Mouse (Mus musculus) regulatory T cell (primary cell): Measurements from ENCODE around the gene H2-DMa.

Source experiments
- in situ Hi-C: fragments of 300-600 bp; cut with MboI, MseI; formaldehyde crosslinking; loops from one replicate; pipeline ENCODE4 v1.15.1; 2025; ENCODE audit warnings: high pct_unique_total_duplicates

The H2-DMa gene

DNA sequence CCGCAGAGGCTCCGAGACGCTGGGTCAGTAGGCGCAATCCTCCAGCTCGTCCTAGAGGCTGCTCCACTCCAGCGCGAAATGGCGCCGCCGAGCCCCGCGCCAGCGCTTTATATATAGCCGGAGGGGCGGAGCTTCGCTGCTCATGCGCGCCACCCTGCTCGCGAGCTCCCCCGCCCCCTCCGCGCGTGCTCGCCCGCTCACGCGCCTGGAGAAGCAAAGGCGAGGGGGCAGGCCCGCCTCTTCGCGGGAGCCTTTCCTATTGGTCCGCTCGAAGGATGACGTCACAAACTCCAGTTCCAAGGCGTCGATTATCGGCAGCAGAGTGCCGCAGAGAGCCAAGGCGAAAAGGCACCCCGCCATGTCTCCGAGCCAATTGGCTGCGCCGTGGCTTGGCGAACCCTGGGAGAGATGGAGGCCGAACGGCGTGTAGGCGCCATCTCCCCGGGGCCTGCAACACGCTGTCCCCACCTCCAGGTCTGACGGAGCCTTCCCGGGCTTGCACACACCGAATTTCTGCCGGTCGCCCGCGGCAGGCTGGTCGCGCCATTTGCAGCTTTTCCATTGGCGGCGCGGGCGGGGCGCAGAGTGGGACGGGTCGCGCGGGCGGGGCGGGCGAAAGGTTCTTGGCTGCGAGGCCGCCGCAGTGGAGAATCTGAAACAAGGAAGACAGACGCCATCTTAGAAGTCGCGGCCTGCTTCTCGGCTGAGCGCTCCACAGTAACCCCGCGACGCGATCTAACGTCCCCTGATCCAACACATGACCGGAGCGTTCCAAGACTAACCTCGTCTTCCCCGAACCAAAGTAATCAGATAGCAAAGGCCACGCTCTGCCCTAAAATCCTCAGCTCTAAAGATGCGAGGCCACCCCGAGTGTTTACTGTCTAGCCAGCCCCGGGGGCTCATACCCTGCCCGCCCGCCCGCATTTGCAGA, at the start of gene H2-DMa:
TSS of gene H2-DMa (plus strand) at position 293 of the 931 bp plus-strand sequence.
- in situ Hi-C loops, result no loop called here

DNA sequence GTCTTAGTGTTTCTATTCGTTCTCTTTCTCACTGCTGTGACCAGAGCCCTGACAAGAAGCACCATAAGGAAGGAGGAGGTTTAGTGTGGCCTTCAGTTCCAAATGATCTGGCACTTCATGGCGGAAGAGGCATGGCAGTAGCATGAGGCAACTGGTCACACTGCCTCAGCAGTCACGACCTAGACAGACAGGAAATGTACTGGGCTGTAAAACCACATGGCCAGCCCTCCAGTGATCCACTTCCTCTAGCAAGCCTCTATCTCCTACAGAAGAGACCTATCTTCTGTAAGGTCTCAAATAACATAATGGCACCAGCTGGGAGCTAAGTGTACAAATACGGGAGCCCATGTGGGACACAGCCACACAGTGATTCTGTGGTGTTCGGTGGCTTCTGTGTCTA, 47.2 kb upstream of the H2-DMa start:
- in situ Hi-C loops, result no loop called here

DNA sequence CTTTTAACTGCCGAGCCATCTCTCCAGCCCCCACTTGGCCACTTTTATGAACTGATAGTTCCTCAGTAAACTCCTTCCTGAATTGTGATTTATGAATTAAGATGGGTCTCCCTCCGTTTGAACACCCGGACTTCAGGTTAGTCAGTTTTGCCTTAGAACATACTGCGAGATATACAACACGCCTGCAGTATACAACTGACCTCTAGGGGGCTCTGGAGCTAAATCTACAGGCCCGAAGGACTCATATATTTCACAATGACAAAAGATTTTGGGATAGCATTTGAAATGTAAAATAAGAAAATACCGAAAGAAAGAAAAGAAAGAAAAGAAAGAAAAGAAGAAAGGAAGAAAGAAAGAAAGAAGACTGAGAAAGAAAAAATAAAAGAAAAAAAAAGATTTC, 44.1 kb upstream of the H2-DMa start:
- in situ Hi-C loops, result no loop called here

DNA sequence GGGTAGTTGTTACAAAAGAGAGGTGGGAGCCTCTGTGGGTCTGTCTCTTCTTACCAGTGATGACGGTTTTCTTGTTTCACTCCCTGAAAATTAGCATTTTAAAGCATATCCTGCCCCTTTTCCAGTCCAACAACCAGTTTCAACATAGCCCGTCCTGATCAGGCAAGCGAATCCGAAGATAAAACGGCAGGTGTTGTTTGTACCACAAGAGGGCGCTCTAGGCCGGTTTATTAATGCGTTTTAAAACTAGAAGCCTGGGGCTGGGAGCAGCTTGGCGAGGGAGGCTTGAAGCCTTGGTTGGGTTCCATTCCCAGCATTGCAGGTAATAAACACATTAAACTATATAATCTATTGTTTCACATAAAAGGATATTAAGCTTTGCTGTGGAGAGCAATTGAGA, 41.8 kb upstream of the H2-DMa start:
- in situ Hi-C loops, result no loop called here

DNA sequence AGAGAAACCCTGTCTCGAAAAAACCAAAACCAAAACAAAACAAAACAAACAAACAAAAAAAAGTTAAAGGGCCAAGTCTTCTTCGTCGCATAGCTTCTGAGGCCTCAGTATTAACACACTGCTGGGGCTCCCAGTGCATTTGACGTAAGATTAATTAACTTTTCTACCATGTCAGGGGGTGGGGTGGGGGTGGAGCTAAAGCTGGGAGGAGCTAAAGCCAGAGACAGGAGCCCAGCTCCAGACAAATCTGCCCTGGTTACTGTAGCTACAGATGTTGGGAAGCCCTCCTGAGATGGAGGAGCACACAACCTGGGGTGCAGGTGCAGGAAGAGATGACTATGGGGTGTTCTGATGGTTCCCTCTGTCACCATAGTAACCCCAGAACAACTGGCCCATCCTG, 41.2 kb upstream of the H2-DMa start:
- in situ Hi-C loops, result no loop called here

DNA sequence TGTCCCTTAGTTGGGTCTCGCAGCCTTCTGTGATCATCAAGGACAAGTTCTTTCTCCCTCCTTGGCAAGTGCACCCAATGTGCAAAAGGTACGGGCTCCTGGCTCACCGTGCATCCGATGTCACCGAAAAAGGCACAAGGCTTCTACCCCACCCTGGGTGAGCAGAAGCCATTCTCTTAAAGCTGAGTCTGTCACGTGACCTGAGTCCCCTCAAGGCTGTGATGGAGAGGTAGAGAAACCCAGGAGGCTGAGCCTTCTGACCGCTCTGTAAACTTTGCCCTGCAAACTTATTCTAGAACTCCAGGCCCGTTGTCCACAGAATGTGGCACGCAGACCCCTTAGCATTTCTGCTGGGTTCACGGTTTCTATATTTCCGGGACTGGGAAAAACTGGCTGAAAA, 40.3 kb upstream of the H2-DMa start:
- in situ Hi-C loops, result no loop called here

DNA sequence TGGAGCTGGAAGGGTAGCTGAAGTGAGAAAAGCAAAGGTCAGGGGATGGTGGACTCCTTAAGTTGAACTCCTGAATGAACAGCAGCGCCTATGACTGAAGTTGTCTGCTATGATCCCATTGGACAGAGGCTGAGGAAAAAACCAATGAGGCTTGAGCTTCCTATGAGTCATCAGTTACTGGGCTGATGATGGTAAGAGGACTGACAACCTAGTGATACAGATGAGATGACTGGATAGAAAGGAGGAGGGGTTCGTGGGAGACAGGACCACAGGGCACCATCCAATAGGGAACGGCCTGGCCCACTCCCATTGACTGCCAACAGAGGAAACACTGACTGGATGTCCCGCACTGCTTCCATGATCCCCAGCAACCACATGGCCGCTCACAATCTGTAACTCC, 39.7 kb upstream of the H2-DMa start:
- in situ Hi-C loops, result no loop called here

DNA sequence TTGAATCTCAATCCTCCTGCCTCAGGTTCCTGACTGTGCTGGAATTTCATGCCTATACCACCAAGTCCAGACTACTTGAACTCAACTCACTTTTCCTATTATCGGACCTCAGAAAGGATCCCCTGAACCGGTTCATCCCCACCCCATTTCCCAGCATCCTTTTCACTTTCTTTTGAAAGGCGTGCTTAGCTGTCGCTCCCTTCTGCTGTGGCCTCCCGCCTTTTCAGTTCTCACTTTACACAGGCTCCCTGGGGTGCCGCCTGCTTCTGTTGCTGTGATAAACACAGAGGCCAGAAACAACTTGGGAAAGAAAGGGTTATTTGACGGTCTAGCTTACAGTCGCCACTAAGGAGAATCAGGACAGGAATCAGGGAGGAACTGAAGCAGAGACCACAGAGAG, 36.2 kb upstream of the H2-DMa start:
- in situ Hi-C loops, result no loop called here

DNA sequence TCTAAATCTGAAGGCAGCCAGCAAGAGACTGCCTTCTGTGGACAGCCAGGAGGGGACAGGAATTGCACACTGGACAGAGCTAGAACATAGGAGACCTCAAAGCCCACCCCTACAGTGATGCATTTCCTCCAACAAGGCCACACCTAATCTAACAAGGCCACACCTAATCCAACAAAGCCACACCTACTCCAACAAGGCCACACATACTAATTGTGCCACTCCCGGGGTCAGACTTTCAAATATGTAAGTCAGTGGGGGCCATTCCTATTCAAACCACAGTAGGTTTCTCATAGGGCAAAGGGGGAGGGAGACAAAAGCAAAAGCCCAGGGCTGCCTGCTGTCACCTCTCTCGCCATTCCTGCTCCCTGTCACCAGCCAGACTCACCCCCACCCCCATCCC, 32.0 kb upstream of the H2-DMa start:
- in situ Hi-C loops, result no loop called here

DNA sequence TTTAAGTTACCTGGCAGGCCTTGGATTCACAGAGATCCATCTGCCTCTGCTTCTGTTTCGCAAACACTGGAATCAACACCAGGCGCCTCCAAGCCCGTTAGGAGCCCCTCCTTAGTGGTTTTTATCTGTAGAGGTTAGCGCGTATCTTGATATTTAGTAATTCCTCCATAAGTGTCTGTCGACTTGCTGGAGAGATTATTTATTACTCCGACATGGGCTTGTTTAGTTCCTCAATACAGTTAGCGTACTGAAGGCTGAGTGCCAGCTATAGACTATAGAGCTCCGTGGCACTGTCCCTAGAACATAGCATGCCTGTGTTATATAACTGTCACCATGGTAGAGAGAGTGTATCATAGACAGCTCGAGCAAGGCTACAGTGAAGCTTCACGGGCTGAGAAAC, 31.2 kb upstream of the H2-DMa start:
- in situ Hi-C loops, result no loop called here

DNA sequence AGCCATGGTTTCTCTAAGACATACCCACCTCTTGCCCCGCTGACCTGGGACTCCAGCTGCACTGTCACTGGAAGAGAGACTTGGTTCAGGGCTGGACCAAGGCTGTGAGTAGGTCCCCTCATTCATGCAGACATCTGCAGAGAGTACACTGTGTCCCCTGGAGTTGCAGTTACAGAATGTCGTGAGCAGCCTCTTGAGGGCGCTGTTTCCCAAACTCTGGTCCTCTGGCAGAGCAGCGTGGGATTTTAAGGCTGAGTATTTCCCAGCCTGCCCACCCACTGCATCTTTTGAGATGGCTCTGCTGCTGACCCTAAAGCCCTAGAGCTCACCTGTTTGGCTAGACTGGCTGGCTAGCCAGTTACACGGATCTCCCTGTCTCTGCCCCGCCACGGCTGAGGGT, 28.4 kb upstream of the H2-DMa start:
- in situ Hi-C loops, result loop anchor here (5.0 kb wide), 1 partner anchor 76 kb away; no protein-coding TSS in a partner anchor

DNA sequence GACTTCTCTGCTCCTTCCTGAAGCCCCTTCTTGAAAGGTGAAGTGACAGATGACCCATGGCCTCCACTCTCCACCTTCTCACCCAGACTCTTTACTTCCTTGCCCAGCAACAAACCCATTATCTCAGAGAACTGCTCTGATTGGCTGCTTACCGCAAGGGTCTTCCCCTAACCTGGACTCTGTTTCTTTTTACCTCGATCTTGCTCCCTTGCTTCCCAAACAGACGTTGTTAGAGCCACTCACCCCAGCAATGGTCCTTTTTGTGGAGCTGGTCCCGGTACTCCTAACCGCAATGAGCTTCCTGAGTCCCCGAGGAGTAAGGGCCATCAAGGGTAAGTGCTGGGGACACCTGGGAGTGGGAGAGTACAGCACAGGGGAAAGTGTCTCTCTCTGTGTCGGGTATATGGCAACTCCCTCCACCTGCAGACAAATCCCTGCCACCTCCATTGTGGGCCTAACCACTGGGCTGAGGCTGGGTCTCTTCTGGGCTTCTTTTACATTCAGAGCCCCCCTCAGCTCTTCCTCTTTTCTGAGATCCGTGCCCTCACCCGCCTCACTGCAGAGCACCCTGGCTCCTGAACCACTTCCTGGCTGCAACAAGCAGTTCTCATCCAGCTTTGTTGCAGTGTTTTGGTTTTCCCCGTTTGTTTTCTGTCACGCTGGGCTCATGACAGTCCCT, 27.0 kb upstream of the H2-DMa start, which contains the start of gene H2-Oa:
TSS of gene H2-Oa (plus strand) at position 144 of the 679 bp plus-strand sequence.
- in situ Hi-C loops, result loop anchor here (5.0 kb wide), 1 partner anchor 75 kb away; no protein-coding TSS in a partner anchor

DNA sequence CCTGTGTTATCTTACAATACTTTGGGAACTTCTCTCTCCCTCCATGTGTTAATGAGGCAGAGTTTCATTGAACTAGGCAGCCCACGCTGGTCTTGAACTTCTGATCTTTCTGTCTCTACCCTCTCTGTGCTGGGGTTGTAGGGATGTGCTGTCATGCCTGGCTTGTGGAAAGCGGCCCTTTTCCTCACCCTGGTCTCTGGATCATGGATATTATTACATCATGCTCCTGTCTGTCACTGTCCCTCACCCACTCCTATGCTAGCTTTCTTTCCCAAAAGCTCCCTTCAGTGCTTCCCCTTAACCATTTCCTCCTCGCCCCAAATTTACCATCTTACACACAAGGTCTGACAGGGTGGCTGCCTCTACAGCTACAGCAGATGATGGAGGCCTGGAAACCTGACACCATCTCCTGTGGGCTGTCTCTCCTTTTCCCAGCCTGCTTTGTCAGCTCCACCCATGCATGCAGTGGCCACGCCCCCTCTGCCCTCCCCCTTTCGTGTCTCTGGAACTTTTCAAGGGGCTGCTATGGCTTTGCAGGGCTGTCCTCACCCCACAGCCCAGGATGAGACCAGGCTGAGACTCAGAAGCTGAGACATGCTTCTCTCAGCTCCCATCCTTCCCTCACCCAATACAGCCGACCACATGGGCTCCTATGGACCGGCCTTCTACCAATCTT, 26.0 kb upstream of the H2-DMa start:
- in situ Hi-C loops, result loop anchor here (5.0 kb wide), 1 partner anchor 74 kb away; no protein-coding TSS in a partner anchor

DNA sequence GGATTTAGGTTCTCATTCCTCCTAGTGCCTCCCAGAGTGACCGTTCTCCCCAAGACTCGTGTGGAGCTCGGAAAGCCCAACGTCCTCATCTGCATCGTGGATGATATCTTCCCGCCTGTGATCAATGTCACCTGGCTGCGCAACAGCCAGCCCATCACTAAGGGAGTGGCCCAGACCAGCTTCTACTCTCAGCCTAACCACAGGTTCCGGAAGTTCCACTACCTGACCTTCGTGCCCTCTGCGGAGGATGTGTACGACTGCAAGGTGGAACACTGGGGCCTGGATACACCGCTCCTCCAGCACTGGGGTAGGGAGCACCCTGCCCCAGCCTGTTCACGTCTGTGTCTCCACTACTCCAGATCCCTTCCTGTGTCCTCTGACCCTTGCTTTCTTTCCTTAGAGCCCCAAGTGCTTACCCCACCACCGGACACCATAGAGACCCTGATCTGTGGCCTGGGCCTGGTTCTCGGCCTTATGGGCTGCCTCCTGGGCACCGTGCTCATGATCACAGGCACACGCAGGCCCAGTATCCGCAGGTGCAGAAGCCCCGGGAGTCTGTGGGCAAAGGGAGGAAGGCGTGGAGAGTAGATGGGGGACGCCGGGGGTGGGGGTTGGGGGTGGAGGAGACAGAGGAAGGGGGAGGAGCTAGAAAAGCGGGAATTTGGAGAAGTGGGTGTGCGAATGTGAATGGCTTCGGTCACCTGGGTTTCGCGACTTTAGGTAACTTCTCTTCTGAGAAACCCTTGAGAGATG, 24.9 kb upstream of the H2-DMa start:
- in situ Hi-C loops, result loop anchor here (5.0 kb wide), 1 partner anchor 73 kb away; no protein-coding TSS in a partner anchor

DNA sequence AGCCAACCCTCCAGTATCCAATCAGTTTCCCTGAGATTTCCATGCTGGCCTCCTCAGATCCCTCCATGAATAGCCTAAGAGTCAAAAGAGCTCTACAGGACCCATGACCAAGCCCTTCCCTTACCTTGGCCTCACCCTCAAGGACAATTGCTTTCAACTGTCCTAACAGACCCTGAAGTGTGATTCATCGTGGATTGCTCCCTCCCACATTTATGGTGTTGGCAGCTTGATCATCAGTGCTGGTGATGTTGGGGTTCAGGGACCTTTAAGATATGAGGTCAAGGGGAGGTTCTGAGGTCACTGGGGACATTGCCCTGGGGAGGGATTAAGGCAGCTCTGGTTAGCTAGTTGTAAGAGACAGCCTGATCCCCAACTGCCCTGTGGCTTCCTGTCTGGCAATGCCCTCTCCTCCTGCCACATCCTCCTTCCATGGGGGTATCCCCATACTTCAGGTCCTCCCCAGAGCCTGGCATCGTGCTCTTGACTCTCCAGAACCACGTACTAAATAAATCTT, 22.8 kb upstream of the H2-DMa start:
- in situ Hi-C loops, result no loop called here

DNA sequence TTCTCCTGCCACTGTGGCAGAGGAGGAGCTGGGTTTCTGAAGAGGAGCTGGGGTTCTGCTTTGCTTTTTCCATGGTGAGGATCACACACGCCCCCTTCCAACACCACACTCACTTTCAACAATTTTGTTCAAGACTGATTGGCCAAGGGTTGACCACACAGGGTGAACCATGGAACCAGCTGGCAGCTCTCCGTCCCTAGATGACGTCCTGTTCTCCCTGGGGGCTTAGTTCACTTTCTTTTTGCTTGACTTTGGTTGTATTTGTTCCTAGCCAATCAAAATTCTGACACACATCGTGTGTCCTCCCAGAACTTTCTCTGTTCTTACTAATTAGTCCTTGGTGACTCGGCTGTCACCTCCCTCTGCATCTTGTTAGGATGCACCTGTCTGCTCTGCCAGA, 22.1 kb upstream of the H2-DMa start:
- in situ Hi-C loops, result no loop called here

DNA sequence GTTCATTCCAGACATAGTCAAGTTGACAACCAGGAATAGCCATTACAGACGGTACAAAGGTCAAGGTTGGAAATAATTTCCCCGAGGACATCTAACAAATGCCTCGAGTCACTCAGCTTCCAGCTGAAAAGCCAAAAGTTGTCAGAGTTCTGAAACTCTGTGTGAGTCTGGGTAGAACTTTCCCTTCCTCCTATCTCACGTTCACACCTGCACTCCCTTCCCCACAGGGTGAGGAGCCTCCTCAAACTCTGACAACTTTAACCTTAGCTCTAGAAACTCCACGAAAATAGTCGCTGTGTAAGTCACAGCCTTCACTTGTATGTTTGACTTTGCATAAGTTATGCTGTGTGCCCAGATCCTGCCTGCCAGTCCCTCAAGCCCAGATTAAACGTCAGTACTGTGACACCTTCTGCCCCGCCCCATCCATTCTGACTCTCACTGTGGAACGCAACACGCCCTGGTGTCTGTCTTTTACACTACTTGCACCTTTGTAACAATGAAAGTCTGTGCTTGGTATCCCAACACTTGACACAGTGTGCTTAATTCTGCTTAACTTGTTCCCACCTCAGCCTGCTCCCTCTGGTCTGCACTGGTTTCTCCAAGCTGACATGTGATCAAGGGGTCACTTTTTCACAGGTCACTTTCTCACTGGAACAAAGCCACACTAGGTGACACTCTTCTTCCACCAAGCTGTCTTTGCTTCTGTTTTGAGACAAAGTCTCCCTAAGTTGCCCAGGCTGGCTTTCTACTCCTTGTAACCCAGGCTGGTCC, 20.4 kb upstream of the H2-DMa start:
- in situ Hi-C loops, result no loop called here

DNA sequence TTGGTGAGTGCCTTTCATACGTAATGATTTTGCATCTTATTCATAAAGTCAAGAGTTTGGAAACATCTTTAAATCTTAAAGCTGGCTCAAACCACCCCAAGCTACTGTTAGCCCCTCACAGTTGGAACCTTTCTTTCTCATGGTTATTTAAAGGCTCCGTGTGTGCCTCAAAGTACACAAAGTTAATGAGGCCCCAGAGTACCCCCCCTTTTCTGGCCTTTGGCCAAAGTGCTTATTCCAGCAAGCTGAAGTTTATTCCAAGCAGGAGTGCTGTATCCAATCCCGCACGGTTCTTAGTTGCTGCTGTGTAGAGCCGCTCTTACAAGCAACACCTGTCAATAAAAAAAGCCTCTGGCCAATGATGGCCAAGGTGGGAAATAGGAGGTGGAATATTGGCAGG, 19.8 kb upstream of the H2-DMa start:
- in situ Hi-C loops, result no loop called here

DNA sequence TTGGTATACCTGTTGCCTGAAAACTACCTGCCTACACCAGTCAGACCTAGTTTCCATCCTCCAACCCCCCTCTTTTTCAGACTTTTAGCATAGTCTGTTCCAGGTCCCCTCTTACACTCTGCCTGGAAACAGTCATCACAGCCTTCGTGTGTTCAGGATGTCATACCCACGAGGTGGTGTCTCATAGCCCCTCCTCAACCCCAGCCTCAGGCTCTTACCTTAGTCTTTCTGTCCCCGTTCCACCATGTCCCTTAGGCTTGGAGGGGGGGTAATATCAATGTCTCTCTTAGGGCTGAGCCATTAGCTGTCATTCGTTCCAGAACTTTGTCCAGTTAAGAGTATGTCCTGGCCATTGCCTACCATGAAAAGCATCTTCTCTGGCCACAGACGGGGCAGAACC, 18.2 kb upstream of the H2-DMa start:
- in situ Hi-C loops, result no loop called here

DNA sequence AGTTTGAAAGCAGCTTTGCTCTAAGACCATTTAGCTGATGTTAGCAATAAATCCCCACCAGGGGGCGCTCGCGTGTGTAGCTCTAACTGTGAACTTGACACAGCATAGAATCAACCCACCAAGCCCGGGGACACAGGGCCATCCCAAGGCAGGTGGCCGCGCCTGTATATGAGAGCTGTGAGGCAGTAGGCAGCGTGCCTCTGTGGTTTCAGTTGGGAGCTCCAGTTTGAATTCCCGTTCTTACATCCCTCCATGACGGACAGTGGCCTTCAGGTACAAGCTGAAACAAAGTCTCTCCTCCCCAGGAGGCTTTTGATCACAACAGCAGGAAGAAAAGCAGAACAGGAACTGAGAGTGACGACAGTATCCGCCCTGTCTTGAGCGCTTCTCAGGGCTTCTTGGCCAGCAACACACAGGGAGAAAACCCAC, 17.7 kb upstream of the H2-DMa start:
- in situ Hi-C loops, result no loop called here
